Mouse (Mus musculus): ENCODE data around the gene Gas2l3.

Gas2l3 gene

DNA sequence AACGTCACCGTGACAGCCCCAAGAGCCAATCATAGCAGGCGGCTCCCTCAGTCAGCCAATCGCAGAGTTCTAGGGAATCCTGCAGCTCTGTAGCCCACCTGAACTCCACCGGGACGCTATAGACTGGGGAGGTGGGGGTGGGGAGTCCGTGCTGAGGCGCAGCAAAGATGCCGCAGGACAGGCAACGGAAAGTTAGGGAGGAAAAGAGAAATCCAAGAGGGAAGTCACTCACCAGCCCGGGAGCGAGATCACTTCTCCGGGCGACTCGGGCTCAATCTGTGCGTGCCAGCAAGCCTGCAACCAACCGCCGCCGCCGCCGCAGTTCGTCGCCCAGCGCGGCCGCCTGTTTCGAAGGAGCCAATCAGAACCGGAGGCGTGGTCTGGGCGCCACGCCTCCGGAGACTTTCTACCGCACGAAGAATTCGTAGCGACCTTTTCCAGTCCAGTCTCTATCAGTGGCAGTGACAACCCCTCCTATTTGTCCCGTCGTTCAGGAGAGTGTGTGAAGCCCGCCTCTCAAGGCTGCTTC lies at the start of gene Gas2l3:
Gas2l3 (minus strand) TSS at position 345 of the 529 bp plus-strand sequence.
- peak; percentile 69 for DNase-seq (ENCODE audit: extremely low spot score, low read depth, low spot score)

DNA sequence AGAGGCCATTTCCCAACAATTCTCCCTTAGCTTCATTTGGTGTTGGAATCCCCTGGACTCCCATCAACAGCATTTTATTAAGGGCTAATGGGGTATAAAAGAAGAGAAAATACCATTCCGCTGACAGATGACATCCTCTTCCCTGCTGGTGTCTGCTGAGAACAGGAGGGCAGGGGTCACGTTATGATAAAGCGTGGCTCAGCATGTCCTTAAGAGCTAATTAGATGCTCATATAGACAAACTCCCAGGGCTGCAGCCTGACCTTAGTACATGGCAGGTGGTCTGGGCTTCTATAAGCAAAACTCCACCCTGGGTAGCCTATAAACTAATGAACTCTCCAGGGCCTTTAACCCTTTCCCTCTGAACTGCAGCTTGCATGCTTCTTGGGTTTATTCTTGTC lies 47.6 kb upstream of the Gas2l3 start:
- peak; percentile 10 for DNase-seq (ENCODE audit: extremely low spot score, low read depth, low spot score)

DNA sequence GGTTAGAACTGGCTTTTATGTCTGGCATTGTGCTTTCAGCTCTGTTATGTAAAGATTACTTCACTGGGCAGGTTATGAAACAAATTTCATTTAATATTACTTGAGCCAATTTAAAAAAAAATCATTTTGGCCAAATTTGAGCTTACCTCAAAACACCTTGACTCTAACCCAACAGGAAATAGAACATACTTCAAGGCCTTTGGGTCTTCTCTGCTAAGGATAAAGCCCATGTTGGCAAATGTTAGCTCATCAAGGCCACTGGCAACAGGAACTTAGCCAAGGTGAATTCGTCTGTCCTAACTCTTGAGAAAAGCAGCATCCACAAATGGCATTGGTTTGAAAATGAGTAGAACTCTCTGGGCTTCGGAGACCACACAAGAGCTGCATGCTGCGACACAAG lies 46.5 kb upstream of the Gas2l3 start:
- DNase-seq (ENCODE audit: extremely low spot score, low read depth, low spot score), result no peak

DNA sequence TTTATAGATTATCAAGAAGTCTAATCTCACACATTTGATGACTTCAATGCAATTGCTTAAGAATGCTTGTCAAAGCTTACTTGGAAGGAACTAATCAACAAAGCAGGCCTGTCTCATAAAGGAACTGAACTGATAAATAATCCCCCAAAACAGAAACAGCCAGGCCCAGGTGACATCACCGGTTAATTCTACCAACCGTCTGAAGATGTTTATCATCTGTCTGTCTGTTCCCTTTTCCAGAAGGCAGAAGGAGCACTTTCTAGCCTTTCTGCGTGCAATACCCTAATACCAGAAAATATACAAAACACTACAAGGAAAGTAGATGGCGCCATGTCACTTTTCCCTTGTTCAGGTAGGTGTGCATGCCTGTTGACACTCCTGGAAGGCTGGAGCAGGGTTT lies 45.7 kb upstream of the Gas2l3 start:
- no peak for DNase-seq (ENCODE audit: extremely low spot score, low read depth, low spot score)

DNA sequence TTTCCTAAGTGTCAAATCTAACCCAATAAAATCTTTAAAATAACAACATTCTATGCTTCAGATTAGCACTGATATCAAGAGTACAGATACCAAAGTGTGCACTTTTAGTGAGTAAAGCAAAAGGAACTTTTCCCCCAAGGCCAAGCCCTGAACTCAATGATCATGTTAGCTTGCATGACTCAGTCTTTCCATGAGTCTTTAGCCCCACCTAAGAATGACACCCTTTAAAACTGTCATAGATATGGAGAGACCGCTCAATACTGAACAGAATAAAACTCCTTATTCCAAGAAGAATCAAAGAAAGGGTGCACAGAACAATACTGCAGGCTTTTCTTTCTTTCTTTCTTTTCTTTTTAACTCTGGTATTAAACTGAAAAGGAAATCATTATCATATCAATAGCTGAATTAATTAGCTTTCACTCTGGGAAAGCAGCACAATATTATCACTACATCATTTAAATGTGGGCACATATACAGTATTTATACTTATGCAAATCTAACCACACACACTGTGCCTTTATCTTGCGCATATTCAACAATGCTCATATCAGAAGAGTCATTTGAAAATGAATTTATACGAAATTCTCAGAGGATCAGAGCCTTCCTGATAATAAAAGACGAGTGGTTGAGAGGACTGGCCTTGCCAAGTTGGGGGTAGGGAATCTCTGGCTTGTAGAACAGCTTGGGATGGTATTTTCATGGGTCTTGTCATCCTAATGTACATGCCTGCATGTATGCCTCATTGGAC lies 43.4 kb upstream of the Gas2l3 start:
- no peak for DNase-seq (ENCODE audit: extremely low spot score, low read depth, low spot score)

DNA sequence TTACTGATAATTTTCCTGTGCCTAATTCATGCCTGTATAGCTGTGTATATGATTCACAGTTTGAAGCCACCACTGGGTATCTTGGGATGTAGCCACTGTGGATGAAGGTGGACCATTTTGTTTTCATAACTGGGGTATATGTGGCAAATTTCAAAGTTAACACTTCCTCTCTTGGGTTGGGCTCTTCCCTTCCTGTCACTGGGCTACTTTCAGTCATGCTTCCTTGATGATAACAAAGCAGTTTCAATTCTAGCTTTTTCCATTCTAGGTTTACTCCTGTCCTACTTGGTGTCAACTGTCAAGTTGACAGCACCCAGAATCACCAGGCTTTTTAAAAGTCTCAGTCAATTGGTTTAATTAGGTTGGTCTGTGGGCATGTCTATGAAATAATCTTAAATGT lies 41.1 kb upstream of the Gas2l3 start:
- no peak for DNase-seq (ENCODE audit: extremely low spot score, low read depth, low spot score)

DNA sequence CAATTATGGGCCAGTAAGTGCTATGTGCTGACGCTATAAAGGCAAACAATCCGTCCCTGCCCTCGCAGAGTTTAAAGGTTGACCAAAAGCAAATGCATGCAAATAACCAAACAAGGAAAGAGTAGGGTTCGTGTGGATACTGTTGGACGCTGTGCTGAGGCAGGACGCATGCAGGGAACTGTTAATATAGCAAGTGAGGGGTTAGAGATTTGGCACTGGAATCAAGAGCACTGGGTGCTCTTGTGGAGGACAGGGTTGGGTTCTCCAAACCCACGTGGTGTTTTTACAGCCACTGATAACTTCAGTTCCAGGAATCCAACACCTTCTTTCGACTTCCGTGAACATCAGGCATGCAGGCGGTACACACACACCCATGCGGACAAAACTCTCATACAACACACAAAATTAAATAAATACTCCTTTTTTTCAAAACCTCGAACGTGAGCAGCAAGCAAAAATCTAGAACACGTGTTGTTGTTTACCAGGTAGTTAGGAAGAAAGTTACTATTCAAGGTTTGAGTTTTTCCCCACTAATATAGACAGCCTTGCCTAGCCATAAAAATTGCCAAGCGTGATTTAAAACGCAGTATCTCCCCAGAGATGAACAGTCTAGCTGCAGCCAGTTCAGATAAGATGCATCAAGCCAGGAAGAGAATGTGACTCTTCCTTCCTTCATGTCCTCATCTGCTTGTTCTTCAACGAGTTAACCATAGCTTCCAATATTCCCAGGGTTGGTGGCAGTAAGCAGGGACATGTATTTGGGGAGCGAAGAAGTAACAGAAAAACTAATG lies 40.2 kb upstream of the Gas2l3 start:
- no peak for DNase-seq (ENCODE audit: extremely low spot score, low read depth, low spot score)

DNA sequence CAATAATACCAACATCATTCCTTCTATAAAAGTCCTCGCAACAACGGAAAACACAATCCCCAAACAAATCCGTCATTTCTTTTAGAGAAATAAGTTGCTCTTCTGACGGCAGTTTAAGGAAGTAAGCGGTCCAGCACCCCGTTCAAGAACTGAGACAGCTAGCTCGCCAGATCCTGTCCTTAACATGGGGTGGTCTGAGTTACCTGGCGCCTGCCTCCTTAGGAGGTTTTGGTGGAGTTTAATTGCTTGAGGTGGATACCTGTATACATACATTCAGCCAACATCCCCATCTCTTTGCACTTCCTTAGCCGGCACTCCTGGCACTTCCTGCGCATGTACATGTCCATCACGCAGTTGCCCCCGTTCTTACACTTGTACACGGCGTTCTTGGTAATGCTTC lies 39.3 kb upstream of the Gas2l3 start:
- DNase-seq (ENCODE audit: extremely low spot score, low read depth, low spot score), result no peak

DNA sequence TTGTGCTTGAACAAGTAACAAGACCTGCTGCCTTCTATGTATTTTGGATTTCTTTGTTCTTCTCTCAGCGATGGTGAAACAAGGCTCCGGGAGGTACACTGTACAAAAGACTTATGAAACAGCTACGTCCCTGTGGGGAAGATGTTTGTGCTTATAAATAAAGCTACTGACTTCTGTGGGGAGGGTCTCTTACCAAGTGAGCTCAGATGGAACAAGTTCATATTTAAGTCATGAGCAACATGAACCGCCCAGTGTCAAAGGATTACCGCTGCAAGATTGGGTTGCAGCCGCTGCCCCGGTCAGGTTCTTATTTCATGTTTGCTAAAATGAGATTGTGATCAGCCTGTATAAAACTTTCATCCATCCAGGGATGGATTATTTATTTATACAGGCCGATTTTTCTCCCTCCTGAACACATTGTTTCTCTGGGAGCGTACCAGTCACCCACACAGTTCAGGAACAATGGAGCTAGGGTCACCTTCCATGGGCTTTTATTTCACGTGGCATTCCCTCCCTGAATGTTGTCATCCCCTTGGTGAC lies 38.4 kb upstream of the Gas2l3 start:
- DNase-seq (ENCODE audit: extremely low spot score, low read depth, low spot score), result no peak

DNA sequence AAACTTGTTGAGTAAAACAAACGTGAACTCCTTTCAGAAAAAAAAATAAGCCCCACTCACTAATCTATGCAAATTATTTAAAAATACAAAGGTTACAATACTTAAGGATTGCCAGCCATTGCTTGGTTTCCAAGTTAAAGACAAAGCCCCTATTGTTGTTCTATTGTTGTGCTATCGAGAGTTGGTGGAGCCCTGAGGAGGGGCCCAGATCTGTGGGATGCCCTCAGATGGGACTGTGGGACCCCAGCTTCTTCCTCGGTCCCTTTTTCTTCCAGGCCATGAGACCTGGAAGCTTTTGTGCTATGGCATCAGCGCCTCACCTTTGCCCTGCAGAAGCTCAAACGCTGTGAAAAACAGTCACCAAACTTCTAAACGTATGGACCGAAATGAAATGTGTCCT lies 37.9 kb upstream of the Gas2l3 start:
- no peak for DNase-seq (ENCODE audit: extremely low spot score, low read depth, low spot score)

DNA sequence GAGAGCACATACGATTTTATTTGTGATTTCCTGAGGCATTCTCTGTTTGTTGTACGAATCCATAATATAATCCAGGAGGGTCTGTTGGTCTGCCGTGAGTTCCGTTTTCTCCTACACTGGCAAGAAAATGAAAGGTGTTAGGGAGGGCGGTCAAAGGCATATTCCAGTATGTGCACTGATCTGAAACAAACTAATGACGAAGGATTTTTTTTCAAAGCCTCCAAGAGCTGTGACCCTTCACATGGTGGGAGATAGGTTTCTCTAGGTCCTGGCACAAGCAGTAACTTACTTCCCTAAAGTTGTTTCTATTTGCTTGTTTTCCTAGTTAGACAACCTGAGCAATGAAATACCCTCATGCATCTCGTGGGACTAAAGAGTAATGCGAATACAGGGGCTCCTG lies 35.0 kb upstream of the Gas2l3 start:
- DNase-seq (ENCODE audit: extremely low spot score, low read depth, low spot score), result no peak

DNA sequence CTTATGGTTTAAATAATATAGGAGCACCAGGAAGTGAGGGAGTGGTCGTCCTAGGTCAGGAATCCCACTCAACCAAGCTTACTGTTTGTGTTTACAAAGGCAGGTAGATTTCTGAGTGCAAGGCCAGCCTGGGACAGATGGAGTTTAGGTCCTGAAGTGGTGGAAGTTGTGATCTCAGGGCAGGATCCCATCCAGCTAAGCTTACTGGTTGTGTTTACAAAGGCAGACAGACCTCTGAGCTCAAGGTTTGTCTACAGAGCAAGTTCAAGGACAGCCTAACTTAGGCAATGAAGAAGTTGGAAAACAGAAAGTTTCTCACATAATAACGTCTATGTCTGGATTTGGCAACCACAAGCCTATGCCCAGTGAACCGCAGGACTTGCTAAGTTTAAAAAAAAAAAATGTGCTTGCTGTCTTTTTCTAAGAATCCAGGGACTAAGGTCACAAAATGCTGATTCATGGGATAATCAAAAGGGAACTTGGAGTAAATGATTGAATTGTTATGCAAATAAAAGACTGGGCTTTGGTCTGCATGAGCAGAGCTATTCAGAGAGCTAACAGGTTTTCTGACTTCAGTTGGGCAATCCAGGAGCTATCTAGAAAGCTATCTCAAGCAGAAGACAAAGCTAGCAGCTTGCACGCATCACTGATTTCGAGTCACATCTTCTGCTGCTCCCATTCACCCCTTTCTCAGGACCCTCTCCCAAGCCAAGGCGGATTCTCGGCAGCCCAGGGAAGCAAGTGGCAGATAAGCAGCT lies 27.0 kb upstream of the Gas2l3 start:
- no peak for DNase-seq (ENCODE audit: extremely low spot score, low read depth, low spot score)

DNA sequence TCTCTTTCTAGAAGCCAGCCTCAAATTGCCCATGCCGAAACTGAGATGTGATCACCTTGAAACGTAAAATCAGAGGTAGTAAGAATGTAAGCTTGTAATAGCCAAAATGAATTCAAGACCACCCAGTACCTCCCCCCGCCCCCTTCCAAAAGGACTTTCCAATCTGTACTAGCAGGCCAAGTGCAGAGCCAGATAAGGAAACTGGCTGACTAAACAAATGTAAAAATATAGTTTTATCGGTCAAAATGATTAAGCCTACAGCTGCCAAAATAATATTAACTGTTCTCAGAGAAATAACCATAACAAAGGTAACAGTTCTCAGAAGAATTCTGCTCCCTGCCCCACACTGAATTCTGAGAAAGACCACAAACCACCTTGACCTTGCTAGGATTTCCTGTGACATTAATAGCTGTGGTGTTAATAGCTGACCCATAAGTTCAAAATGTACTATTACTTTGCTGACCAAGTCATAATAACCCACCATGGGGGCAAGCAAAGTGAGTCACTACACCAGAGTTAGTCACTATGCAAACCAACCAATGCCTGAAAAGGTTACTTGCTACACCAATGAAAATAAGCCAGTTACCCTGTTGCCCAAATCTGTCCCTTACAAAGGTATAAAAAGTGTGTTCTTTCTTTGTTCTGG lies 21.1 kb upstream of the Gas2l3 start:
- no peak for DNase-seq (ENCODE audit: extremely low spot score, low read depth, low spot score)

DNA sequence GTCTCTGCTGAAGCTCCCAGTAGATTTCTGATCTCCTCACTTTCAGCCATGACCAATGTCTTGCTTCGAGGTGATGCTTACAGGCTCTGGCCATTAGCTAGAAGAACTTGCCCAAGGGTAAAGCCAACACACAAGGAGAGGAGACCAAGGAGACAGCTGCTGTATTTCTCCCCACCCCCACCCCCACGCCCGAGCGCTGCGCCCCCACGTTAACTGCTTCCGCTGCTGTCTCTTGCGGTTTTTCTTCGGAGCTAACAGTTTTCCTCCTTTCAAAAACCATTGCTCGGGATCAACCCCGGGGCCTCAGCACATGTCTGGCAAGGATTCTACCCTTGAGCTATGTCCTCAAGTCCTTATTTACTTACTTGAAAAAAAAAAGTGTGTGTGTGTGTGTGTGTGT lies 19.1 kb upstream of the Gas2l3 start:
- no peak for DNase-seq (ENCODE audit: extremely low spot score, low read depth, low spot score)

DNA sequence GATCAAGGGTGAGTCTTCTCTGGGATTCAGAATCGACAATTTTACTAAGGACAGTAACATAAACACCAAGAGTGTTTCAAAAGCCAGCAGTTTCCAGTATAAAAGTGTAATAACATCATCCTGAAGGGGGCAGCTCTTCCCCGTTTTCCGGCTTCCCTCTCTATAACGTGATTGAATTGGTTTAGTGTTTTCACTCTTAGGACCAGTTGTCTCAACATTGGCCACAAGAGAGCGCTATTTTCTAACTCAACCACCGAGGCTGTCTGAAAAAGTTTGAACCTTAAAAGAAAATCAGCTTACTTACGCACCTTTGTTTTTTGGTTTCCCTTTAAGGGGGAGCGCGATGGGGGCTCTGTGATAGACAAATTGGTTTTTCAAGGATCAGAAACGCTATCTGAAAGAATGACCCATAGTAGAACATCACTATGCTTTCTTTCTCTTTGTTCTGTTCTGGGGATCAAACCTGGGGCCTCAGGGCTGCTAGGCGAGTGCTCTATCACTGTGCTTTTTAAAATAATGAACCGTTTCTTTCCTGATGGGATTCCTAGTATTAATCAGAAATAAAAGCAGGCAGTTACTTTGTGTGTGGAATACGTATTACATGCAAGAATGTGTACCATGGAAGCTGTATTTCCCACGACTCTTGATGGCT lies 18.2 kb upstream of the Gas2l3 start:
- DNase-seq (ENCODE audit: extremely low spot score, low read depth, low spot score), result peak; percentile 92

DNA sequence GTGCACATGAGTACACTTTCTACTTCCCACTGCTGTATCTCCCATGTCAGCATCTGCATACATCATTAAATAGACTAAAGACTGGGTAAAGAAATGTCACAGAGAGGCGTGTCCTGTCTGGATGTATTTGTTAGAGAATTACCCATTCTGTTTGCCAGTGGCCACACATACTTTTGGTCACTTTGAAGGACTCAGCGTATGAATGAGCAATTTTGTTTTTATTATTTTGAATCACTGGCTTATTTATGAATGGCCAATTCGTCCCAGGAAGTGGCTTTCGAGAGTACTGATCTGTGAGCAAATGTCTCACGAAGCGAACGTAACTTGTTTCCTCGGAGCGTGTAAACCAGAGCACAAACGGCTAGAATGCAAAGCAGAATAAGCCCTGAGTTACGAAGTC lies 17.2 kb upstream of the Gas2l3 start:
- no peak for DNase-seq (ENCODE audit: extremely low spot score, low read depth, low spot score)

DNA sequence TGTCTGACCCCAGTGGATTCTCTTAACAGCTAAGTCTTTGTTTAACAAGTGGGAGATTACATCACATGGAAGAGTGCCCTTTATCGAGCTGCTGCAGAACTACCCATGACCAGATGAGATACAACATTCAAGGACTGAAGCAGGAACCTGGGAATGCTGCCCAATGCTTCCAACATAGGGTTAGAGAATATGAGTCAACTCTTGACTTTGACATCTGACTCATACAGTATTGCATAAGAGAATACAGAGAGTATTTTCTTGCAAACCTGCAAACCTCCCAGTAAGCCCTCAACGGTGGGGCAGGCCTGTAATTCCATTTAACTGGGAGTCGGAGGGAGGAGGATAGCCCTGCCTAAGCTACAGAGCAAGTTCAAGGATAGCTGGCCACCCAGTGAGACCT lies 15.0 kb upstream of the Gas2l3 start:
- no peak for DNase-seq (ENCODE audit: extremely low spot score, low read depth, low spot score)

DNA sequence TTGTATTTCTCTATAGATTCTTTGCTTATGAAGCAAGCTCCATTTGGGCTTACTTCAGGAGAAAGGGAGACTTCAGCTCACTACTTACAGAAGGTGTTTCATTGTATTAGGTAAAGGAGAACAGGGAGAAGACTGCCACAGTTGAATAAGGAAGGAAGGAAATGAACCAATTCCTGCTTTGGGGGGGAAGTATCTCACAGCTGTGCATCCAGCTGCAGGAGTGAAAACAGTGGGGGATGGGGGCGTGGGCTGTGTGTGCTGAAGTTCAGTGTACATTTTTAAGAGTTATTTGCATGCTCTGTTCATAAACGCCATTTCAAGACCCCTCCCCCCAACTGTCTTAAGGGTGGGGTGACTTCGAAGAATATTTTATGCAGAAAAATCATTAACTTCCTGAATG lies 10.0 kb upstream of the Gas2l3 start:
- no peak for DNase-seq (ENCODE audit: extremely low spot score, low read depth, low spot score)

DNA sequence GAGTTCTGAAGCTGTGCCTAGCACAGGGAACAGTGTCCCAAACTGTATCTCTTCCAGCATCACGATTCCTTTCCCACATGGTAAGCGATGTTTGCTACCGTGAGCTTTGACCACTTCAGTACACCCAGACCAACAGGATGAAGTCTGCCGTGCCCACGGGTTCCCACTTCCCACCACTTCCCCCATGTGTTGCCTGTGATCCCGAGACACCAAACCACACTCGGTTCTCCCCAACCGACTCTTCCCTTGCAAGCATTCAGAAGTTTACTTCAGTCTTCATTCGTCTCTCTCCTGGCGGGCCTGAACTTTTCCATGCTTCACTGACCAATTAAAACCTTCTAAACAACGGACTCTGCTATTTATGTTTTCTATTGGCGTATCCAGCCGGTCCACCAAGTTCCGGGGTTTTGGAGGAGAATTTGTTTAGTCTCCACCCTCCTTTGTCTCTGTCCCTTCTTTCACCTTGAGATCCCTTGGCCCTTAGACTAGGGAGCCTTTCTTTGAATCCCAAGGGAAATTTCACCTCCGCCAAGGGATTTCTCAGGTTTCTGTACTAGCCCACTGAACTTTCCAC lies 9.4 kb upstream of the Gas2l3 start:
- no peak for DNase-seq (ENCODE audit: extremely low spot score, low read depth, low spot score)

DNA sequence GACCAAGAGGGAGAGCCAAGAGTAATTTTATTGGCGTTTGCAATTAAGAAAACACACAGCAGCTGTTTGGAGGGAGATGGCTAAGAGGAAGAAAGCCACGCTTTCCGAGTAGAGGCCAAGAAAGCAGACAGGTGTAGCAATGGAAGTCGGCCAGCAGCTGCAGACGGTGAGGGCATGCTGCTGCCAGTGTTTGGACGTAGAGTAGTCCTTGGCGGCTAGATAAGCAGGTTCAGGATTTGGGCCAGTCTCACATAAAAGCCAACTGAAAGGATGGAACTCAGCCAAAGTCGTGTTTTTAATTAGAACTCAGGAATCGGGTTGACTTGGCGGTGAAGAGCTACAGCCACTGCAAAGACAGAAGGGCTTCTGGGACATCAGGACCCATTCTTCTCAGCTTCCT lies 6.6 kb upstream of the Gas2l3 start:
- DNase-seq (ENCODE audit: extremely low spot score, low read depth, low spot score), result no peak

Data from hindlimb bud, embryonic 11.5 days (tissue).